Mouse (Mus musculus) left cerebral cortex, postnatal 36 days (tissue): ENCODE data around the gene Iqce. TPM values are rescaled to one million over a fixed set of nuclear protein-coding genes. Genes with fewer than 3 reads are reported as not detected.

Source experiments
- DNase-seq, 2 experiments: peaks; one replicate each; pipeline ENCODE4 v3.0.0; 2021 to 2022; ENCODE audit warnings: low spot score in 2 of 2, mixed read lengths in 1 of 2
- intact Hi-C: fragments of 180-260 bp; cut with DNase I; formaldehyde crosslinking; loops from one replicate; pipeline ENCODE4 v1.15.1; 2025
- total RNA-seq, 2 experiments: library from RNA; stranded (reverse); gene quantifications; 2 replicates each; pipeline ENCODE4 v1.2.3; 2021

Iqce gene
- total RNA-seq = 10 to 100 TPM; 44.6 to 60.1 TPM

DNA sequence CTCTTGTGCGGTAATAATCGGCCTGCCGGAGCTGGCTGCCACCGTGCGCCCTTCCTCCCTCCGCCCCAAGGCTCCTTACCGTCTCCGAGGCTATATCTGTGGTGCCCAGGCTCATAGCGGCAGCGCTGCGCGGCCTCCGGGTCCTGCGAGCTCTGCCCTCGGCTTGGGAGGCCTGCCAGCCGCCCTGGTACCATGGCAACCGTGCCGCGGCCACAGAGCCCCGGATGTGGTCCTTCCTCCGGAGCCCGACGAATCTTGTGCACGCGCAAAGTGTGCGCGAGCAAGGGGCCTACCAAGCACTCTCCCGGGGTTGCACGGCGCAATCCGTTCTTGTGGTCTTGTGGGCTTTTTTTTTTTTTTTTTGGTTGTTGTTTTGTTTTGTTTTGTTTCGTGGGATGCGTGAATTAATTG, at the start of gene Iqce:
Iqce (minus strand) TSS at position 276 of the 411 bp plus-strand sequence.
- peak; percentile 95 to 96 for DNase-seq
- intact Hi-C loops = no loop called here

DNA sequence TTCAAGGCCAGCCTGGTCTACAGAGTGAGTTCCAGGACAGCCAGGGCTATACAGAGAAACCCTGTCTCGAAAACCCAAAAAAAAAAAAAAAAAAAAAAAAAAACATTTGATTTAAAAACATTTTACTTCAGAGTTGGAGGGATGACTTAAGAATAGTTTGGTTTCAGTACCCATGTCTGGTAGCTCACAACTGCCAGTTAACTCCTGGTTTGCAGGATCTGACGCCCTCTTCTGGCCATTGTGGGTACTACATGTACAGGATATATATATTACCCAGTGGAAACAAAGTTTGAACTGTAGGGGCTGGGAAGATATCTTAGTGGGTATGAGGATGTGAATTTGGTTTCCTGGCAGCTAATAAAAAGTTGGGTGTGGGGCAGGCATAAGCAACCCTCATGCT, 48.7 kb upstream of the Iqce start:
- DNase-seq = no peak
- intact Hi-C loops = loop anchor here (5.0 kb wide), 1 partner anchor 209 kb away; no protein-coding TSS in a partner anchor

DNA sequence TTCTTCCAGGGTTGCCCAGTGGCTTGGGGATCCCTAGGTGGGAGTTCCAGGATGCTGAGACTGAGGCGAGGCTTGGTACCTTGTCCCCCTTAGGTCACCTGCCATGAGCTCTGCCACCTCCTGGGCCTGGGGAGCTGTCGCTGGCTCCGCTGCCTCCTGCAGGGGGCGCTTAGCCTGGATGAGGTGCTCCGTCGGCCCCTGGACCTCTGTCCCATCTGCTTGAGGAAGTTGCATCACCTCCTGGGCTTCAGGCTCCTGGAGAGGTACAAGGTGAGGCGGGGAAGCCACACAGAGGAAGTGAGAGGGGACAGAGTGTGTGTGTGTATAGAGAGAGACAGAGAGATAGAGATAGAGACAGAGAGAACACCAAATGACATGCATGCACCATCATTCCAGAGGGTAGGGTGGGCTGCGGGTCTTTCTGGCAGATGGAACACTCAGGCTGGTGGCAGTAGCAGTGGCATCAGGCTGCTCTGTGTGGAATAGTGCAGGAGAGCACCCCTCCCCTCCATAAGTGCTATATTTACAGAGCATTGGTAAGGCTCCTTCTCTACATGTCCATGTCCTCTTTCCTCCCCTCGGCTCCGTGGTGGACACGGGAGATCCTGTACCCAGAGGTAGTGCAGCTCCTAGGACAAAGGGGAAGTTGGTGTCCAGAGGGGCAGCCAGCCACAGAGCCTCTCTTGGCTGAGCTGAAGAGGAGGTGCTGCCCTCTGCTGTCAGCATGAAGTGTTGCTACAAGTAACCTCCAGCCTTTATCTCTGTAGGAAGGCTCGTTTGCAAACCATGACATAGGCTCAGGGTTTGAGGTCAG, 47.1 kb upstream of the Iqce start:
- peak; percentile 52 to 61 for DNase-seq
- intact Hi-C loops = loop anchor here (5.0 kb wide), 1 partner anchor 42 kb away; the partner anchor contains the start of gene Brat1

DNA sequence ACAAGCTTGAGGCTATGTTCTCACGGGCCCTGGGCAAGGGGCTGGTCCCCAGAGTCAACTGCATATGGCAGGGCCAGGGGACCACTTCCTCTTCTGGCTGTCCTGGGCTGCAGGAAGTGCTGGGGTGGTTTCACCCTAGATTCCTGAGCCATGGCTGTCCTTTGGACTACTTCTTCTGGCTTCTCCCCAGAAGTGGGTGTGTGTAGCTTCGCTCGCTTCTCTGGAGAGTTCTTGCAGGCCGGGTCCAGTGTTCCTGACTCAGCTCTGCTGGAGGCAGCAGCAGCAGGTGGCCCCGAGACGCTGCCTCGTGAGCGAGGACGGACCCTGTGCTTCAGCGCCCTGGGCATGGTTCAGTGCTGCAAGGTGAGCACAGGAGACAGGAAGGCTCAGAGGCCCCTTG, 46.2 kb upstream of the Iqce start:
- intact Hi-C loops = loop anchor here (5.0 kb wide), 1 partner anchor 41 kb away; the partner anchor contains the start of gene Brat1

DNA sequence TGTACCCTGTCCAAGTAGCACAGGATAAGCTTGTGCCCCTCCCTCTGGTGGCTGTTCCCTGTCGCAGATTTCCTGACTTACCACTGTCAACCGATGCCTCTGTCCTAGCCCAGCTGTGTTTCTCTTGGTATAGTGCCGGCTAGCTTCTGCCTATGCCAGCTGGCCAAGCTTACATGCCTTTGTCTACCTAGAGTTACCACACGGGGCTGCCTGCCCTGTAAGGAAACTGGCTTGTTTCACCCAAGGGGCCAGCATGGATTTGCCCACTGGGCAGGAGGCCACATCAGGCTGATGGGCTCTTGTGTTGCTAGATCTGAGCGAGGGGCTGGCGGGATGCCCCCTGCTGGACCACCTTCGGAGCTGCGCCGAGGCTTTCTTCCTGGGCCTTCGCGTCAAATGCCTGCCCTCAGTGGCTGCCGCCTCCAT, 41.5 kb upstream of the Iqce start:
- DNase-seq = no peak

More for the DNA sequence above, 46.2 kb upstream of the Iqce start:
- no peak for DNase-seq

DNA sequence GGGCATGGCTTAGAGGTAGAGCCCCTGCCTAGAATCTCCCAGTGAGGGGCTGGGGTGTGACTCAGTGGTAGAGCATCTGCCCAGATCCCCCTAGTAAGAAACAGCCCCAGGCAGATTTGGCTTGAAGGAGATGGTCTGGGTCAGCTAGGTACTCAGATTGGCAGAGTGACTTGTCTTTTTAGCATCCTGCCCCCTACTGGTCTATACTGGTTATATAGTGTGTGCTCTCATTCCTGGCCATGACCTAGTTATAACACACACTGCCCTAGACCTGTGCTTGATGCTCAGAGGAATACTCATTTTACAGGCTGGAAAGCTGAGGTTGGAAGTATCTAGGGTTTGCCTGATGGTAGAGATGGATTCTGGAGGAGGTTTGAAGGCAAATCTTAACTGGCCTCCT, 39.7 kb upstream of the Iqce start:
- DNase-seq = no peak
- intact Hi-C loops = no loop called here

More for the DNA sequence above, 41.5 kb upstream of the Iqce start:
- intact Hi-C loops = no loop called here

DNA sequence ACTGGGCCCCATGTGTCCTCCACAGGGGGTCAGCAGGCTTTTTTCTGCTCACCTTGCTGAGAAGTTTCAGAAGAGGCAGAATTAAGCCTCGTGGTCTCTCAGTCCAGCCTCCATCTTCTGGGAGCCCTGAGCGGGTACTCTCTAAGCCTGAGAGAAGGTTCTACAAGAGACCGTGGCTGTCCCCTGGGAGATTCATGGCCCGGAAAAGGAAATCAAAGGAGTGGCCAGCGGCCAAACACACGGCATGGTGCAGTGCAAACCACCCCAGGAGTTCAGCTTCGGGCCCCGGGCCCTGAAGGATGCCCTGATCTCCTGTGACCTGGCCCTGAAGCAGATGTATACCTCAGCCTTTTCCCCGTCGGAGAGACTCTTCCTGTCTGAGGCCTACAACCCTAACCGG, 38.9 kb upstream of the Iqce start:
- intact Hi-C loops = no loop called here
- no peak for DNase-seq

DNA sequence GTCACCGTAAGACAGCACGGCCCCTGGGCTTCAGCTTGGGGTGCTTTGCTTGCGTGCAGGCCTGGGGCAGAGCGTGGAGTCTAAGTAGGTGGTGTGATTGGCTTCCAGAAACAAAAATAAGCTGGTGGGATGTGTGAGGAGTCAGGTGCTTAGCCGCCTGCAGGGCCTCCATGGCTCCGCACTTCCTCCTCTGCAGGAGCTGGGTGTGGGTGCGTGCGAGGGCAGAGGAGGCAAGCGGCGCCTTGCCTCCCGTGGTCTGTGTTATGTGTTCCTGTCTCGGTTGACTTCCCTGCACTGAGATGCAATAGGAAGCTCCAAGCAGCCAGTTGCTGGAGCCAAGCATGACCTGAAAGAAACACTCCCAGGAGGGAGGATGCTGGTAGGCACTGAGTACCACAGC, 37.6 kb upstream of the Iqce start:
- peak; percentile 51 to 70 for DNase-seq
- intact Hi-C loops = no loop called here

DNA sequence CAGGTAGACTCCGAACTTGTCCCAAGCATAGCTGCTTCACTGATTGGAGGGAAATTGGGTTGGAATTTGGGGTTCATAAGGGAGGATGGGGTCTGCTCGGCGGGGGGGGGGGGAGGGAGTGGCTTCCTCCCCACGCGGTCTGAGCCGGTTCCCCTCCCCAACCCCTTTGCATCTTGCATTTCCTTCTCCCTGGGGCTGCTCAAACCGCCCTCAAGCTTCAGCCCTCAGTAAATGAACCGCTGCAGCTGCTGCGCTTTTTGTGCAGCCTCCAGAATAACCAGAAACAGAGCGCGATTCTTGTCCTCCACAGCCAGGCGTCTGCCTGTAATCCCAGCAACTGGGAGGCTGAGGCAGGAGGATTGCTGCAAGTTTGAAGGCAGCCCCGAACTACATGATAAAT, 34.0 kb upstream of the Iqce start:
- no peak for DNase-seq
- intact Hi-C loops = no loop called here

DNA sequence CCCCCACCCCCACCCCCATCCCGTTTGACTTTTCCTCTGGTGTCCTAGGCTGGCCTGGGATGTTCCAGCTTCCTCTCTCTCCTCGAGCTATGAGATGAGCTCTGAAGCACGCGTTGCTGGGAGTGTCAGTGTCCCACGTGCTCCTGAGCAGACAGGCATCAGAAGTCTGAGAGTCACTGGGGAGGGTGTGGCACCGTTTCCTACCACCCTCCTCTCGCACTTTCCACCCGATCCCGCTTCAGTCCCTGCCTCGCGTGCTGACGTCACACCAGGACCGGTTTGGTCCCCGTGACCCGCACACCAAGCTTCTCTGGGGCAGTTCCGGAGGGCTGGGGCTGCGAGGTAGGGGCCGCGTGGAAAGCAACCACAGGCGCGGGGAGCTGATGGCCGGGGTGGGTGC, 33.1 kb upstream of the Iqce start:
- intact Hi-C loops = no loop called here
- DNase-seq = no peak

DNA sequence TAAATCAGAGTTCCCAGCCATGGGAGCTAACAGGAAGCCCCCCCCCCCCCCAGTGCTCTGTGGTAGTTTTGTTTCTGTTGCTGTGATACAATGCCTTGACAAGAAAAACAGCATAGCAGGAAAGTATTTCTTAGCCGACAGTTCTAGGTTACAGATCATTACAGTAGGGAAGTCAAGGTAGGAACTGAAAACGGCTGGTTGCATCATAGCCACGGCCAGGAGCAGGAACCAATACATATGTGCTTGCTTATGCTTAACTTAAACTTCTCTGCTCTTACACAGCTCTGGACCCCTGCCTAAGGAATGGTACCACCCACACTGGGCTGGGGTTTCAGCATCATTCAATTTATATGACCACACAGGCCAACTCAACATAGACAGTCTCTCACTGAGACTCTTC, 31.2 kb upstream of the Iqce start:
- intact Hi-C loops = no loop called here

DNA sequence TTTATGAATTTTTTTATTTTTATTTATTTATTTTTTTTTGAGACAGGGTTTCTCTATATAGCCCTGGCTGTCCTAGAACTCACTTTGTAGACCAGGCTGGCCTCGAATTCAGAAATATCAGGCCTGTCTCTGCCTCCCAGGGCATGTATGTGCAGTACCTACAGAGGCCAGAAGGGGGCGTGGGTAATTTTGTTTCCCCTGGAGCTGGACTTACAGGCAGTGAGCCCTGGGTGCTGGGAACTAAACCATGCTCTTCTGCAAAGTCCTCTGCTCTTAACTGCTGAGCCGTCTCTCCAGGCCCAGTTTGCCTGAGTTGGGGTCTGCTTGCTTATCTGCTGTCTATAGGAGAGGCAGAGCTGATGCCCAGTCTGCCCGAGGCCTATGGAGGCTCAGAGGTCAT, 30.0 kb upstream of the Iqce start:
- no peak for DNase-seq
- intact Hi-C loops = no loop called here

More for the DNA sequence above, 31.2 kb upstream of the Iqce start:
- no peak for DNase-seq

DNA sequence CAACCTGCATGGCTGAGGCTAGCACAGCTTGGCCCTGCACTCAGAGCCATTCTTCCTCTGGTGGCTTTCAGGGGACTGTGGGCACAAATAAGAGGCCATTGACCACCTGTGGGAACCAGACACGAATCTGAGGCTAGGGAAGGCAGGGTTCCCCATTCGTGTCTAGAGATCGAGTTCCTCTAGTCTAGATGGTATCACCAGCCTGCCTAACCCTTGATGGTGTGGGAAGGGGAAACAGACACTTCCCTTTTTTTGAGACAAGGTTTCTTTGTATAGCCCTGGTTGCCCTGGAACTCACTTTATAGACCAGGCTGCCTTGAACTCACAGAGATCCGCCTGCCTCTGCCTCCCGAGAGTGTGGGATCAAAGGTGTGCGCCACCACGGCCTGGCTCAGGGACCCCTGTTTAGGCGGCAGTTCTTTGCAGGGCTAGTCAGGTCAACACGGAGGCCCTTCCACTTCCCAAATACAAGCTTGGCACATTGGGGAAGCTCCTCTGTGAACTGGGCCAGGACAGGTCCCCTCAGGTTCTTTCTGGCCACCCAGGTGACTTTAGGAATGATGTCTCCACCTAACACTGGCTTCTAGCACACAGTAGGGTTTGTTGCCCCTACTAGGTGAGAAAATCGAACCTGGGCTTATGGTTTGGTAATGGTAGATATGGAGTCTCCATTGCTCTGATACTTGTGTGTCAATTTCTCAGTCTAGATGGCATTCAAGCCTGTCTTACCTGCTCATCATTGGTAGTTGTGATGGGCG, 29.0 kb upstream of the Iqce start:
- DNase-seq = no peak
- intact Hi-C loops = no loop called here

DNA sequence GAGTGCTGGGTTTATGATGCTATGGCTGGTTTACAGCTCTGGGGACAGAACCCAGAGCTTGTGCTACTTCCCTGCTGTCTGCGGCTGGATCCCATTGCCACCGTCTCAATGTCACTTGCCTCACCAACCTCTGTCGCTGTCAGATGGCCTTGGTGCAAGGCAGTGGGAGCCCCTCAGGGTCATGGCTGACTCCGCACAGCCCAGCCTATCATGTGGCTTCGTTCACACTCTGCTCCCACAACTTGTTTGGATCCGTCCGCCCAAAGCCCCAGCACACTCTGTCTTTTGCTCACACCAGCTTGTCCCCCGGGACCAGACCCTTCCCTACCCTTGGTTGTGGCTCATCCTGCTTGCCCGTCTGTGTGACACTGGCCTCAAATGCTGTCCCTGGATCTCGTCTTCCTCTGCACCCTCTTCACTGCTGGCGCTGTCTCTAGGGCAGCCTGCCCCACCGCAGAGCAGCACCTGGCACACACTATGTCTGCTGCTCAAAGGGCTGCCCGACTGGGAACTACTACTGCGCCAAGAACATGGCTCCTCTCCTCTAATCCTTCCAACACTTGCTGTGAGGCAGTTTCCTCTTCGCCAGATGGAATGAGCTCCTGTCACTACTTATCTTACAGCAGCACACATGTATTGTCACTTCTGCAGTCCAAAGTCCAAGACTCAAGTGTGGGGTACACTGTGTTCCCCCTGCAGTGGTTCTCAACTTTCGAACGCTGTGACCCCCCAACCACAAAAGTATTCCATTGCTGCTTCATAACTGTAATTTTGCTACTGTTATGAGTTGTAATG, 25.0 kb upstream of the Iqce start:
- no peak for DNase-seq
- intact Hi-C loops = no loop called here

DNA sequence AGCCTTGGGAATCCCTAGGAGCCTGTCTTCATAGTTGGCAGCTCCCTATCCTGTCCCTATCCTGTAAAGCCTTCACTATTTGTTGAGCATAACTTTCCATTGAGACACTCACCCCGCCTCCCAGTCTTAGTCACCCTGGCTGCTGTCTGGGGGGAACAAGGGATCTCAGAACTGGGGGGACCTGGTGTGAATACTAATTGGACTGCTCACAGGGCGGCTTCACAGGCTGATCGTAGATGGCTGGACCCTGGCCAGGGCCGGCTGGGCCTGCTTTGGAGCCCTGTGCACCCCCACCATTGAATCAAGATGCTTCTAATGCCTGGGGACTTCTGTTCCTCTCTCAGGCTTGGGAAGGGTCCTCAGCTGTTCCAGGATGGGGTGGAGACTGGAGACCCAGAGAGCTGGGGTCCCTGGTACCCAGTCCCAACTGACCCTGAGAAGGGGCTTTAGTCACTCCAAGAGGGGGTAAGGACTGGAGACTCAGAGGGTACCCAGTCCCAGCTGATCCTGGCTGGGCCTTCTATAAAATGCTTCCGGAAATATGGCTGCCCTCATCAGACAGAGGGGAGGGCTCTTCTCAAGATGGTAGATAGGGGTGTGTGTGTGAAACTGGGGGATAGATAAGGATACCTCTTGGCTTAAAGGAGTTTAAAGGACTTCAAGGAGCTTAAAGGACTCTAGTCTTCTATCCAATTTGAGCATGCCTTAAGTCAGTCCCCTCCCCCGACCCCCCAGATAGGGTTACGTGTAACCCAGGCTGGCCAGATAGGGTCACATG, 24.1 kb upstream of the Iqce start:
- intact Hi-C loops = no loop called here

DNA sequence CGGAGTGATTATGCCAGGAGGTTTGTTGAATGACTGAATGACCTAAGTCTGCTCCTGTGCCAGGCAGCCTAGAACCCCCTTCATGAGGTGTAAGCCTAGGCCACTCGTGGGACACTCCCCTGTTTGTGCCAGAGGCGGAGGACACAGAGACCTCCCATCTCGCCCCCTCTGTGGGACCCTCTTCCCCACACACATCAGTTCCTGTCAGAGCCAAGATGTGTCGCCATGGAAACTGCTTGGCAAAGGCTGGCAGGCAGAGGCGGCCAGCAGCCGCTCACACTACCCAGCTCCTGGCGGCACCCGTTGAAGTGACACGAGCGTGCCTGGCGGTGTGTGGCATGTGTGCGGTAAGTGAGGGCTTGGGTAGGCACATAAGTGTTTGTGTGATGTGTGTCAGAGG, 21.6 kb upstream of the Iqce start, which contains the start of gene Amz1:
Amz1 (plus strand) TSS at position 306 of the 400 bp plus-strand sequence.
- DNase-seq = peak; percentile 76 to 77
- intact Hi-C loops = no loop called here

More for the DNA sequence above, 24.1 kb upstream of the Iqce start:
- DNase-seq = no peak

DNA sequence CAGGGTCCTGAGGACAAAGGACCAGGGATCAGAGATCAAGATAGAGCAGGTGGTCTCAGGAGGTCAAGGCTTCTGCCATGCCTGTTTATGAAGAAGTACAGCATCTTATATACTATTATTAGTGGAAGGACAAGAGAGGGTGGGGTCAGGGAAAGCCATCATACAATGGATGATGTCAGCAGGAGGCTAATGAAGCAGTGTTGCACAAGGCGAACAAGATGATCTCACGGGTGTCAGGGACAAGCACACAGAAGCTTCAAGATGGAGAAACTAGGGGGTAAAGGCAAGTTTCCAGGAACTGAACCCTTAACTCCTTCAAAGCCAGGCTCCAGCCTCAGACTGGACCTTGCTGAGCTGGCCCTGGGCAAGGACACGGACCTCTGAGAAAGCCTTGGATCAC, 19.9 kb upstream of the Iqce start:
- DNase-seq = no peak
- intact Hi-C loops = no loop called here

DNA sequence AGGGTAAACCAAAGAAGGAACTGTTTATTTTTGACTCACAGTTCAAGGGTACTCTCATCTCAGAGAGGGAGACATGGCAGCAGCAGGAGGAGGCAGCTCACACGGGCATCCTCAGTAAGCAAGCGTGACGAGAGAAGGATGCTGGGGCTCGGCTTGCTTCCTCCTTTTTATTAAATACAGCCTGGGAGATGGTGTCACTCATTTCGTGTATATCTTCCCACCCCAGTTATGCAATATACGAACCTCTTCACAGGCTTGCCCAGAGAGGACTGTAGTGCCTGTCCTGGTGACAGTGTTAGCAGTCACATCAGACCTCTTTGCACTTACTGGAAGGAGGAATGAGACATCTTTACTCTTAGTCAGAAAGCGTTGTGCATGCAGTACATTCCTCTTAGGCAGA, 18.6 kb upstream of the Iqce start:
- intact Hi-C loops = no loop called here
- DNase-seq = no peak

DNA sequence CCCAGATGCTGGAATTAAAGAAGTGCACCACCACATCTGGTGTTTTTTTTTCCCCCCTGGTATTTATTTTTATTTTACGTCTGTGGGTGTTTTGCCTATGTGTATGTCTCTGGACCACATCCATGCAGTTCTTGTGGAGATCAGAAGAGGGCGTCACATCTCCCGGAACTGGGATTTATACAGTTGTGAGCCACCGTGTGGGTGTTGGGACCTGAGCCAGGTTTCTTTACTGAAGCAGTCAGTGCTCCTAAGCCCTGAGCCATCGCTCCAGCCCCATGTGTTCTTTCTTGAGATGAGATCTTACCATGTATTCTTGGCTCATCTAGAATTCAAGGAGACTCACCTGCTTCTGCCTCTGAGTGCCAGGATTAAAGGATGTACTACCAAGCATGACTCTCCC, 8.9 kb upstream of the Iqce start:
- intact Hi-C loops = no loop called here
- no peak for DNase-seq
